Mouse (Mus musculus) spleen, embryonic (tissue): ENCODE data around the gene Catsperg1.
"Not testable (repeated sequence)": the region's sequence is repeated elsewhere in the genome, so short reads cannot be mapped to it uniquely, and the experiment has no call there.

ENCODE experiments used
- CTCF ChIA-PET: fragments of 350-600 bp; sonication (Branson Sonifier 250); formaldehyde crosslinking; loops from one replicate; lab custom pipeline; 2022; lab: Charles Lee

Catsperg1 gene

GRCm38 (mm10) chr7:29146625-29147367, 67.0 kb downstream of the Catsperg1 start:
- CTCF ChIA-PET = no interaction called here

- CTCF ChIA-PET = interaction anchor here (0.7 kb wide), 1 partner anchor 133 kb away, joined by 5 read pairs; no protein-coding TSS in a partner anchor
Observed at GRCm38 (mm10) chr7:29144006-29144405, 69.8 kb downstream of the Catsperg1 start.

GRCm38 (mm10) chr7:29141416-29141815, 72.4 kb downstream of the Catsperg1 start:
- CTCF ChIA-PET = no interaction called here

GRCm38 (mm10) chr7:29139237-29139636, 74.6 kb downstream of the Catsperg1 start:
- CTCF ChIA-PET = not testable (repeated sequence)

GRCm38 (mm10) chr7:29137429-29137828, 76.4 kb downstream of the Catsperg1 start:
- CTCF ChIA-PET = no interaction called here

- CTCF ChIA-PET = interaction anchor here (0.6 to 0.7 kb wide), 3 partner anchors 76 to 772 kb away, joined by 5 to 6 read pairs (median 5); no protein-coding TSS in a partner anchor
Observed at GRCm38 (mm10) chr7:29134693-29135386, 79.0 kb downstream of the Catsperg1 start, which contains the start of gene Rasgrp4. Gene Rasgrp4, plus strand, starts transcription at chr7:29134851.

GRCm38 (mm10) chr7:29134230-29134629, 79.6 kb downstream of the Catsperg1 start:
- CTCF ChIA-PET = interaction anchor here (0.6 kb wide), 1 partner anchor 75 kb away, joined by 5 read pairs; no protein-coding TSS in a partner anchor
